8 mouse cellular contexts compared by ENCODE assay signal in genomic region chr2:172996207-172996606, GRCm38 (mm10). TPM values are rescaled to one million over a fixed set of nuclear protein-coding genes. Genes with fewer than 3 reads are reported as not detected.
A peak's percentile ranks its signal among the peaks of the same experiment; 100 is the strongest.
DNase-seq lines count a peak whose midpoint lies in the region; ATAC-seq and TF ChIP-seq lines count a peak whose summit lies in the region.

No protein-coding gene starts in this region.

- H3K9ac ChIP-seq in kidney, embryonic 15.5 days = no peak overlapping the region
- no peak overlapping the region for H3K9ac ChIP-seq in limb, embryonic 14.5 days (ENCODE audit: low read depth, low read length, severe bottlenecking)

- in situ Hi-C loops in Patski (cut with MboI; ENCODE audit: low pct_unique_long_range_greater_than_20kb) = loop anchor here (5.0 kb wide), 3 partner anchors 86 to 519 kb away; no protein-coding TSS in a partner anchor

- 11% methylated on average over 4 of the region's 4 CpGs for WGBS in kidney, embryonic 15.5 days
- 17% methylated on average over 4 of the region's 4 CpGs for WGBS in limb, embryonic 14.5 days

- H3K4me3 ChIP-seq in kidney, embryonic 15.5 days (replicated peaks) = no peak overlapping the region
- no peak overlapping the region for H3K4me3 ChIP-seq in limb, embryonic 14.5 days (replicated peaks; ENCODE audit: low read length)

- no peaks in the 10 kb centered on the region for H3K36me3 ChIP-seq in kidney, embryonic 15.5 days
- no peaks in the 10 kb centered on the region for H3K36me3 ChIP-seq in limb, embryonic 14.5 days (ENCODE audit: control insufficient read depth, insufficient read depth, low read length)

- ATAC-seq in kidney, embryonic 15.5 days (replicated peaks; ENCODE audit: low FRiP score) = no peak
- ATAC-seq in Patski = no peak
- no peak for ATAC-seq in limb, embryonic 14.5 days (ENCODE audit: low FRiP score, low read depth)

- CTCF ChIA-PET in Patski (lab: Charles Lee) = interaction anchor here (0.9 to 3.4 kb wide), 6 partner anchors 9 to 167 kb away, joined by 3 to 26 read pairs (median 6); no protein-coding TSS in a partner anchor

- H3K9me3 ChIP-seq in kidney, embryonic 15.5 days (replicated peaks) = no peaks in the 10 kb centered on the region
- H3K9me3 ChIP-seq in limb, embryonic 14.5 days (ENCODE audit: control insufficient read depth, low read length) = no peaks in the 10 kb centered on the region

- TF ChIP-seq POLR2A in limb, embryonic 14.5 days (IDR thresholded peaks at IDR 0.05; ENCODE audit: borderline replicate concordance, extremely low read depth, insufficient read depth, insufficient read length) = no peak

- H3K27ac ChIP-seq in kidney, embryonic 15.5 days = no peak overlapping the region
- no peak overlapping the region for H3K27ac ChIP-seq in limb, embryonic 14.5 days (replicated peaks; ENCODE audit: low read depth, low read length)

- TF ChIP-seq CTCF in Patski (IDR thresholded peaks at IDR 0.05) = peak; percentile 90

- H3K4me2 ChIP-seq in kidney, embryonic 15.5 days = no peak overlapping the region
- no peak overlapping the region for H3K4me2 ChIP-seq in limb, embryonic 14.5 days (replicated peaks; ENCODE audit: low read depth, low read length, severe bottlenecking)

- H3K4me1 ChIP-seq in kidney, embryonic 15.5 days = peaks cover 6% of the 10 kb centered on the region
- peaks cover 11% of the 10 kb centered on the region for H3K4me1 ChIP-seq in limb, embryonic 14.5 days (ENCODE audit: control insufficient read depth, insufficient read depth, low read length)

- POLR2A ChIA-PET in Patski (lab: Charles Lee) = no interaction called here

- DNase-seq in kidney, adult 11 months = peak; percentile 63
- DNase-seq in Patski (ENCODE audit: low read depth, low spot score) = no peak
- peak; percentile 73 for DNase-seq in embryo, embryonic 11.5 days (ENCODE audit: low read depth, low spot score)
- DNase-seq in induced T-regulatory cell, adult 2 months (ENCODE audit: low read depth) = peak; percentile 88
- peak; percentile 87 for DNase-seq in limb, embryonic 14.5 days (ENCODE audit: low spot score)
- peak; percentile 87 for DNase-seq in right cerebral cortex, postnatal 14 days
- DNase-seq in yolk sac, embryonic 10.5 days (ENCODE audit: low spot score) = peak; percentile 68

- H3K27me3 ChIP-seq in kidney, embryonic 15.5 days = 0 out of 2 replicates have a peak, but pooled peaks cover 2% of the 10 kb centered on the region
- no peaks in the 10 kb centered on the region for H3K27me3 ChIP-seq in Patski
- no peaks in the 10 kb centered on the region for H3K27me3 ChIP-seq in limb, embryonic 14.5 days (ENCODE audit: control insufficient read depth, insufficient read depth, low read length)

RNA-seq across cellular contexts. Expression of gene Rae1, which starts 3.7 kb away (rescaled TPM):
- 138 and 145 TPM in 2 replicates for polyA plus RNA-seq in kidney, embryonic 15.5 days (2015; fragmentation: Nextera tagmentation; extraction: Ambion mirVana)
- polyA plus RNA-seq in Patski (2021) = 77.6 TPM
- 123 and 129 TPM in 2 replicates for polyA plus RNA-seq in limb, embryonic 14.5 days (2012; rRNA removed)
- 130 TPM in 2 replicates for polyA plus RNA-seq in limb, embryonic 14.5 days (2014; fragmentation: Nextera tagmentation; extraction: Ambion mirVana)

RNA-seq across cellular contexts. Expression of gene Spo11, which starts 18.7 kb away (rescaled TPM):
- polyA plus RNA-seq in kidney, embryonic 15.5 days (2015; fragmentation: Nextera tagmentation; extraction: Ambion mirVana) = 0.08 and 0.09 TPM in 2 replicates
- 1.3 TPM for polyA plus RNA-seq in Patski (2021)
- polyA plus RNA-seq in limb, embryonic 14.5 days (2012; rRNA removed) = 3.2 TPM in 2 replicates
- 2.2 and 2.5 TPM in 2 replicates for polyA plus RNA-seq in limb, embryonic 14.5 days (2014; fragmentation: Nextera tagmentation; extraction: Ambion mirVana)

RNA-seq across cellular contexts. Expression of gene Rbm38, which starts 24.1 kb away (rescaled TPM):
- 32.1 and 37.3 TPM in 2 replicates for polyA plus RNA-seq in kidney, embryonic 15.5 days (2015; fragmentation: Nextera tagmentation; extraction: Ambion mirVana)
- polyA plus RNA-seq in Patski (2021) = 27.5 TPM
- polyA plus RNA-seq in limb, embryonic 14.5 days (2012; rRNA removed) = 63.5 and 99.1 TPM in 2 replicates
- 31.0 and 32.3 TPM in 2 replicates for polyA plus RNA-seq in limb, embryonic 14.5 days (2014; fragmentation: Nextera tagmentation; extraction: Ambion mirVana)

RNA-seq across cellular contexts. Expression of gene Bmp7, which starts 56.1 kb away (rescaled TPM):
- polyA plus RNA-seq in kidney, embryonic 15.5 days (2015; fragmentation: Nextera tagmentation; extraction: Ambion mirVana) = 43.0 and 46.3 TPM in 2 replicates
- polyA plus RNA-seq in Patski (2021) = 12.3 TPM
- 41.9 and 52.2 TPM in 2 replicates for polyA plus RNA-seq in limb, embryonic 14.5 days (2012; rRNA removed)
- polyA plus RNA-seq in limb, embryonic 14.5 days (2014; fragmentation: Nextera tagmentation; extraction: Ambion mirVana) = 28.6 and 33.4 TPM in 2 replicates
